Mouse (Mus musculus) liver, embryonic 11.5 days (tissue): ENCODE results near the gene Olfr857. TPM values are rescaled to one million over a fixed set of nuclear protein-coding genes. Genes with fewer than 3 reads are reported as not detected.
"Not testable (repeated sequence)": the region's sequence is repeated elsewhere in the genome, so short reads cannot be mapped to it uniquely, and the experiment has no call there.

Experiments used
- ATAC-seq: fragments of 200-750 bp; cut with Nextera tagmentation; replicated peaks from 2 replicates; pipeline ENCODE4 v1.8.0; 2017; ENCODE audit warnings: moderate number of reproducible peaks, mild to moderate bottlenecking, moderate TSS enrichment, moderate library complexity; ENCODE audit not compliant: low FRiP score
- DNase-seq: peaks from one replicate; pipeline ENCODE4 v3.0.0-alpha.2; 2017; ENCODE audit warnings: low spot score
- H3K27ac ChIP-seq: fragments of 300-500 bp; sonication (generic); 2 replicates; pipeline ENCODE4 v1.5.1; 2014; ENCODE audit warnings: mild to moderate bottlenecking, low read depth, low read length, control low read depth
- H3K27me3 ChIP-seq: fragments of 300-500 bp; sonication (generic); replicated peaks from 2 replicates; pipeline ENCODE4 v1.6.1; 2014; ENCODE audit warnings: low read length, mixed read lengths; ENCODE audit not compliant: control insufficient read depth, insufficient read depth
- H3K36me3 ChIP-seq: fragments of 300-500 bp; sonication (generic); 2 replicates; pipeline ENCODE4 v1.6.1; 2014; ENCODE audit warnings: mild to moderate bottlenecking, low read length, moderate library complexity, mixed read lengths; ENCODE audit not compliant: control insufficient read depth, insufficient read depth
- H3K4me1 ChIP-seq: fragments of 300-500 bp; sonication (generic); replicated peaks from 2 replicates; pipeline ENCODE4 v1.6.1; 2014; ENCODE audit warnings: low read length, mixed read lengths; ENCODE audit not compliant: control insufficient read depth, insufficient read depth
- H3K4me2 ChIP-seq: fragments of 300-500 bp; sonication (generic); 2 replicates; pipeline ENCODE4 v1.6.1; 2014; ENCODE audit warnings: mild to moderate bottlenecking, control low read depth, moderate library complexity
- H3K4me3 ChIP-seq: fragments of 300-500 bp; sonication (generic); 2 replicates; pipeline ENCODE4 v1.5.1; 2014; ENCODE audit warnings: low read depth, low read length, control low read depth
- H3K9ac ChIP-seq: fragments of 300-500 bp; sonication (generic); 2 replicates; pipeline ENCODE4 v1.6.1; 2014; ENCODE audit warnings: low read depth, low read length, control low read depth
- H3K9me3 ChIP-seq: fragments of 300-500 bp; sonication (generic); 2 replicates; pipeline ENCODE4 v1.6.1; 2016; ENCODE audit warnings: low read length, inconsistent platforms, mixed read lengths; ENCODE audit not compliant: control insufficient read depth
- WGBS: fragments of 180-500 bp; shearing (Covaris S2); extraction: QIAGEN DNeasy Blood & Tissue Kit; methylation state at CpG from one replicate; pipeline ENCODE4 v1.1.7; 2014; 5-methylcytosine and 5-hydroxymethylcytosine counted together
- polyA plus RNA-seq: library from polyadenylated mRNA; unstranded; fragments of >200 nt; fragmentation: Nextera tagmentation; extraction: Ambion mirVana; gene quantifications from 2 replicates; pipeline ENCODE4 v1.2.1, GENCODE M21; 2014

Gene Olfr857
- polyA plus RNA-seq: not detected in 2 replicates

DNA sequence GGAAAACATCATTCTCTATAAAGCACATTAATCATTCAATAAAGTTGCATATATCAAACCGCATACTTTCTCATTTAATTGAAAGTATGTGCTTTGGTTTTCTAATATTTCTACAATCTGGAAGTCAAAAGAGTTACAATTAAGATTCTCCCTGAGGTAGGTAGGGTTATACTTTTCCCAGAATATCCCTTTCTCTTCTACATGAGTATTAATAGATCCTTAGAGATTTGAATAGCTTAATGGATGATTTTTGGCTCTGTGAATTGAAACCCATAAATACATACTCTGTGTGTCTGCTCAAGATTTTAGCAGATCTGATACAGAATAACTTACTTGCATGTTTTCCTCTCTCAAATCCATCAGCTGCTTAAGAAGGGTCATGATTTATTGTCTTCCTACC is at the start of gene Olfr857:
Olfr857 (plus strand) TSS at position 301 of the 400 bp plus-strand sequence.
- ATAC-seq: no peak
- H3K9ac ChIP-seq: no peak within 1 kb of the TSS
- 76% methylated on average over 1 of the region's 1 CpGs for WGBS

DNA sequence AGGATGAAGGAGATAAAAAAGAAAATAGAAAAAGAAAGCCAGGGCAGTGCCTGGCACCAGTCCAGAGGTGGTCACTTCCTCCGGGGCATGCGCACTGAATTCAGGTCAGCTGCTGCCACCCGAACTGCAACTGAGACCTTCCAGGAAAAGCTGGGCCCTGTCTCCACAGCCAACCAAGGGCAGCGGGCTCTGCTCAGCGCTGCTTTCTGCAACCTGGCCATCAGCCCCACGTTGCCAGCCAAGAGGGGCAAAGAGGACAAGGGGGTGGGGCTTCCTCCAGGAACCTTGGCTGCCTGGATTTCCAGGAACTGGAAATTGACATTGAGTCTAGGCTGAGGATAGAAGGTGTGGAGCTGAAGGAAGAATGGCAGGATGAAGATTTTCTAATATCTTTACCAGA is 19.0 kb upstream of the Olfr857 start:
- 80% methylated on average over 6 of the region's 6 CpGs for WGBS

More for the DNA sequence above, at the start of gene Olfr857:
- no peaks in the 10 kb centered on the region for H3K4me1 ChIP-seq
- no peak for DNase-seq
- no peak within 1 kb of the TSS for H3K27ac ChIP-seq
- no peak within 1 kb of the TSS for H3K4me3 ChIP-seq
- H3K27me3 ChIP-seq: no peaks in the 10 kb centered on the region
- no peaks in the 10 kb centered on the region for H3K9me3 ChIP-seq
- H3K36me3 ChIP-seq: no peaks in the 10 kb centered on the region
- H3K4me2 ChIP-seq: no peak within 1 kb of the TSS

DNA sequence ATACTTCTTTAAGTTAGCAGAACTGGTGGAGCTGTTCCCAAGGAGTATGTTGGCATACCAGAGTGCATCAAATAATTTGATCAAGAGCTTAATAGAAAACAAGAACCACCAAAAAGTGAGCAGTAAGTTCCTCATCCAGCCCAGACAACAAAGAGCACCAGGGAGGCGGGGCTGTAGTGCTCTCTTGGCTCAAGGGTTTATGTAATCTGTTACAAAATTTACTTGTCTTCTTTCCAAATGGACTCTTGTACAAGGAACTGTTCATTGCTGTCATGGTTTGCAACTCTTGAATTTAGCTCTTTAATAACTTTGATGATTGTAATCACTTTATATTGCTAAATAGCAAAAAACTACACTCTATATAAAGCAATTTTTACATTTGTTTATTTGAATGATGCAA is 17.8 kb upstream of the Olfr857 start:
- H3K36me3 ChIP-seq: no peaks in the 10 kb centered on the region
- H3K4me3 ChIP-seq: no peak overlapping the region
- no peaks in the 10 kb centered on the region for H3K9me3 ChIP-seq
- ATAC-seq (no peak), DNase-seq (no peak)
- H3K9ac ChIP-seq: no peak overlapping the region
- no peaks in the 10 kb centered on the region for H3K27me3 ChIP-seq
- H3K4me1 ChIP-seq: no peaks in the 10 kb centered on the region
- 80% methylated on average over 1 of the region's 1 CpGs for WGBS
- H3K4me2 ChIP-seq: no peak overlapping the region
- no peak overlapping the region for H3K27ac ChIP-seq

More for the DNA sequence above, 19.0 kb upstream of the Olfr857 start:
- DNase-seq: no peak
- H3K4me2 ChIP-seq: no peak overlapping the region
- ATAC-seq: no peak
- no peaks in the 10 kb centered on the region for H3K9me3 ChIP-seq
- H3K9ac ChIP-seq: no peak overlapping the region
- no peaks in the 10 kb centered on the region for H3K36me3 ChIP-seq
- H3K4me1 ChIP-seq: no peaks in the 10 kb centered on the region
- H3K27ac ChIP-seq: no peak overlapping the region
- no peak overlapping the region for H3K4me3 ChIP-seq
- no peaks in the 10 kb centered on the region for H3K27me3 ChIP-seq

DNA sequence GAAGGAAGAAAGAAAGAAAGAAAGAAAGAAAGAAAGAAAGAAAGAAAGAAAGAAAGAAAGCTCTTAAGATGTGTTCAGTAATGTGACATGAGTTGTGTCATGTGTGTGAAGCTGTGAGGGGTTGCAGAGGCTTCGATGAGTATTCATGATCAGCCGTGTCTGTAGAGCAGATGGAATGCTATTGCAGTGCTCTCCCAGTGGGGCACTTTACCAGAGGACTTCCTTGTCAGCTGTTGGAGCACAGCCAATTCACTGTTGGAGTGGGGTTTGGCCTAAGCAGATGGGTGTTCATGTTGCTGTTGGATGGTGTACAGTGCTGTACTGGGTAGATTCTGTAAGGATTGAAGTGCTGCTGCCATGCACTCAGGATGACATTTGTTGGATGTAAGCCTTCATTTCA is 16.8 kb upstream of the Olfr857 start:
- Histone ChIP-seq H3K36me3 (no peaks in the 10 kb centered on the region), H3K27me3 (no peaks in the 10 kb centered on the region), H3K9me3 (no peaks in the 10 kb centered on the region), H3K9ac (no peak overlapping the region), H3K4me1 (no peaks in the 10 kb centered on the region), H3K27ac (no peak overlapping the region), H3K4me3 (no peak overlapping the region), H3K4me2 (no peak overlapping the region)
- DNase-seq: no peak
- 79% methylated on average over 2 of the region's 2 CpGs for WGBS
- ATAC-seq: no peak

DNA sequence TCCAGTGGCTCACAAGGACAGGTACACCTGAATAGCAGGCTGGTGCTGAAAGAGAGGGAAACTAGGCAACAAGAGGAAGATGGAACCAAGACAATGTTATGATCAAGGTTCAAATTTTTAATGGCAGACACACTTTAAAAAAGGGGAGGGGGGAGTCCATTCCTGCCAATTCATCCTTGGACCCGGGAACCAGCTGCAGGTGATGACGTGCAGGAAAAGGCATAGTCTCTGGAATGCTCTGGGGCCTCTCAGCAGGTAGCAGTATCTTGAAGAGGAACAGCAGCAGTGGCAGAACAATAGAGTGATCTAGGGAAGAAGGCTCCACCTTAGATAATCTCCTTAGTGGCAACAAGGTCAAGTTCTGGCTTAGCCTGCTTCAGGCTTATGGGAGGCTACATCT is 14.9 kb upstream of the Olfr857 start:
- H3K4me1 ChIP-seq, H3K9ac ChIP-seq, H3K4me2 ChIP-seq, H3K9me3 ChIP-seq, H3K27ac ChIP-seq, H3K4me3 ChIP-seq, ATAC-seq, H3K27me3 ChIP-seq, H3K36me3 ChIP-seq, DNase-seq: not testable (repeated sequence)
- 48% methylated on average over 2 of the region's 2 CpGs for WGBS

DNA sequence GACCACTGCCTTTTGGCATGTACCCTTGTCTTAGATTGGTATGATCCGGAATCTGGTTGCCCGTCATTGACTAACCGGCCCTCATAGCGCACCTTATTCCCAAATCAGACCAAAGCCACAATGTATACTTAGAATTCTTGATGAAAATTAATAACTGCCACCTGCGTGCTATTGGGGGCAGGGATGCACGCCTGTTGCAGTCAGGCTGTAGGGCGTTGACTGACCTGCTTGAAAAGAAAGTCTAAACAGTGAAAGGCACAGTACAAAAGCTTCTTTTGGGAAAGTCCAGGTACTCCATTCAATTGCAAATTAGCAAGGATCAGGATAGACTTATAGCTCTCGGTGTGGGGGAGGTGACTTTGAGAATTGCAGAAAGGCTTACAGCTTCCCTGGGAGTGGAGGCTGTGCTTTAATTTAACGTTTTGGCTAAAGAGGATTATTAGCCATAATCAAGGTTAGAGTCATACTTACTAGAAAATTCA is 14.3 kb upstream of the Olfr857 start:
- H3K4me3 ChIP-seq, H3K4me2 ChIP-seq, H3K27ac ChIP-seq, H3K9me3 ChIP-seq, ATAC-seq, H3K27me3 ChIP-seq, DNase-seq, H3K36me3 ChIP-seq, H3K4me1 ChIP-seq, H3K9ac ChIP-seq: not testable (repeated sequence)
- 71% methylated on average over 9 of the region's 9 CpGs for WGBS

DNA sequence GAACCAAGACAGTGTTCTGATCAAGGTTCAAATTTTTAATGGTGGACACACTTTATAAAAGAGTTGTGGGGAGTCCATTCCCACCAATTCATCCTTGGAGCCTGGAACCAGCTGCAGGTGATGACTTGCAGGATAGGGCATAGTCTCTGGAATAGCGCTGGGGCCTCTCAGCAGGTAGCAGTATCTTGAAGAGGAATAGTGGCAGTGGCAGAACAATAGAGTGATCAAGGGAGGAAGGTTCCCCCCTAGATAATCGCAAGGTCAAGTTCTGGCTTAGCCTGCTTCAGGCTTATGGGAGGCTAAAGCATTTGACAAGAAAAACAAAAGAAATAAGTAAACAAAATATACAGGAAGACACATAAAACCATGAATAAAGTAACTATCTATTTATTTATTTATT is 4.7 kb upstream of the Olfr857 start:
- not testable (repeated sequence) for H3K27me3 ChIP-seq, H3K9me3 ChIP-seq, H3K9ac ChIP-seq, H3K27ac ChIP-seq, H3K4me3 ChIP-seq, H3K36me3 ChIP-seq, DNase-seq, H3K4me2 ChIP-seq, ATAC-seq, H3K4me1 ChIP-seq
- WGBS: 67% methylated on average over 2 of the region's 2 CpGs

Other genes with a start within 250 kb of the Olfr857 start
- not detected in 2 replicates for gene Olfr850, start 231.2 kb upstream of the Olfr857 start, polyA plus RNA-seq
- not detected in 2 replicates for gene Olfr851, start 216.1 kb upstream of the Olfr857 start, polyA plus RNA-seq
- not detected in 2 replicates for gene Olfr853, start 168.4 kb upstream of the Olfr857 start, polyA plus RNA-seq
- gene Olfr854, start 142.1 kb upstream of the Olfr857 start, polyA plus RNA-seq: not detected in 2 replicates
- gene Olfr855, start 126.8 kb upstream of the Olfr857 start, polyA plus RNA-seq: not detected in 2 replicates
- gene Zfp317, start 87.3 kb upstream of the Olfr857 start, polyA plus RNA-seq: 23.7 and 28.4 TPM in 2 replicates
- not detected in 2 replicates for gene Olfr58, start 70.8 kb downstream of the Olfr857 start, polyA plus RNA-seq
- gene Olfr859, start 95.5 kb downstream of the Olfr857 start, polyA plus RNA-seq: not detected in 2 replicates
- not detected in 2 replicates for gene Olfr860, start 140.3 kb downstream of the Olfr857 start, polyA plus RNA-seq
- gene Olfr862, start 178.6 kb downstream of the Olfr857 start, polyA plus RNA-seq: not detected in 2 replicates
- gene Olfr77, start 207.4 kb downstream of the Olfr857 start, polyA plus RNA-seq: 0.32 and 0.34 TPM in 2 replicates